Mouse (Mus musculus) c-Kit-positive CD71-positive TER-119-negative erythroid progenitor cells, embryonic 14.5 days (primary cell): ENCODE results near the gene Mpo.
A peak's percentile ranks its signal among the peaks of the same experiment; 100 is the strongest.

Experiments used
- DNase-seq: peaks from one replicate; pipeline ENCODE4 v3.0.0-alpha.2; 2013; ENCODE audit warnings: low read depth

Mpo gene

GRCm38 (mm10) chr11:87758161-87758911 is 35.0 kb upstream of the Mpo start:
- peak; percentile 70 for DNase-seq

GRCm38 (mm10) chr11:87758957-87759608 is 34.3 kb upstream of the Mpo start:
- DNase-seq, result peak; percentile 50

- peak; percentile 78 for DNase-seq
Measured at GRCm38 (mm10) chr11:87759609-87760005, 33.8 kb upstream of the Mpo start.

- no peak for DNase-seq
Measured at GRCm38 (mm10) chr11:87760301-87761081, 32.9 kb upstream of the Mpo start, which contains the start of gene Tspoap1. TSS of gene Tspoap1 (plus strand) at chr11:87760541.

GRCm38 (mm10) chr11:87761181-87761721 is 32.1 kb upstream of the Mpo start:
- DNase-seq, result no peak

- DNase-seq, result no peak
Measured at GRCm38 (mm10) chr11:87761806-87762701, 31.3 kb upstream of the Mpo start.

GRCm38 (mm10) chr11:87762702-87763385 is 30.5 kb upstream of the Mpo start:
- DNase-seq, result no peak

- no peak for DNase-seq
Measured at GRCm38 (mm10) chr11:87763511-87763987, 29.8 kb upstream of the Mpo start.

- DNase-seq, result no peak
Measured at GRCm38 (mm10) chr11:87763988-87764876, 29.1 kb upstream of the Mpo start.

- no peak for DNase-seq
Measured at GRCm38 (mm10) chr11:87768745-87769144, 24.6 kb upstream of the Mpo start.

- DNase-seq, result peak; percentile 68
Measured at GRCm38 (mm10) chr11:87770989-87771388, 22.4 kb upstream of the Mpo start.

- DNase-seq, result no peak
Measured at GRCm38 (mm10) chr11:87772354-87772753, 21.0 kb upstream of the Mpo start.

- DNase-seq, result peak; percentile 51
Measured at GRCm38 (mm10) chr11:87778100-87778765, 15.1 kb upstream of the Mpo start.

GRCm38 (mm10) chr11:87778915-87779314 is 14.5 kb upstream of the Mpo start:
- no peak for DNase-seq

- DNase-seq, result no peak
Measured at GRCm38 (mm10) chr11:87779392-87779791, 14.0 kb upstream of the Mpo start.

GRCm38 (mm10) chr11:87780130-87780529 is 13.3 kb upstream of the Mpo start:
- no peak for DNase-seq

- DNase-seq, result no peak
Measured at GRCm38 (mm10) chr11:87790088-87790487, 3.3 kb upstream of the Mpo start.

- DNase-seq, result no peak
Measured at GRCm38 (mm10) chr11:87801711-87802275, 8.4 kb downstream of the Mpo start.

- DNase-seq, result no peak
Measured at GRCm38 (mm10) chr11:87802621-87803020, 9.2 kb downstream of the Mpo start.
